Mouse (Mus musculus): Measurements from ENCODE around the gene Arhgap9. TPM values are rescaled to one million over a fixed set of nuclear protein-coding genes. Genes with fewer than 3 reads are reported as not detected.

Gene Arhgap9
- polyA plus RNA-seq, 1 experiment from 2014 or later = 4.4 TPM

- ATAC-seq (replicated peaks; ENCODE audit: low FRiP score, low TSS enrichment, low read depth) (no peak), DNase-seq (ENCODE audit: low spot score) (no peak)
- Histone ChIP-seq H3K9me3 (ENCODE audit: control insufficient read depth, low read length) (no peaks in the 10 kb centered on the region), H3K27me3 (replicated peaks; ENCODE audit: control insufficient read depth, insufficient read depth, low read length) (0 out of 2 replicates have a peak, but pooled peaks cover 5% of the 10 kb centered on the region), H3K9ac (ENCODE audit: low read length) (no peak overlapping the region), H3K4me3 (ENCODE audit: low read depth, low read length) (no peak overlapping the region), H3K27ac (ENCODE audit: low read depth) (no peak overlapping the region), H3K4me2 (ENCODE audit: low read length) (no peak overlapping the region), H3K4me1 (replicated peaks; ENCODE audit: control insufficient read depth, insufficient read depth, low read length) (peaks cover 3% of the 10 kb centered on the region; the same call in 1 of the 2 replicates), H3K36me3 (ENCODE audit: control insufficient read depth, insufficient read depth, low read length) (no peaks in the 10 kb centered on the region)
- 69% methylated on average over 3 of the region's 3 CpGs for WGBS
Measured at GRCm38 (mm10) chr10:127343029-127343428, 21.3 kb downstream of the Arhgap9 start.

GRCm38 (mm10) chr10:127346173-127346572 is 24.4 kb downstream of the Arhgap9 start:
- Histone ChIP-seq H3K4me2 (ENCODE audit: low read length) (no peak overlapping the region), H3K27me3 (replicated peaks; ENCODE audit: control insufficient read depth, insufficient read depth, low read length) (no peaks in the 10 kb centered on the region), H3K9ac (ENCODE audit: low read length) (no peak overlapping the region), H3K36me3 (ENCODE audit: control insufficient read depth, insufficient read depth, low read length) (no peaks in the 10 kb centered on the region), H3K9me3 (ENCODE audit: control insufficient read depth, low read length) (no peaks in the 10 kb centered on the region), H3K4me3 (ENCODE audit: low read depth, low read length) (no peak overlapping the region), H3K27ac (ENCODE audit: low read depth) (no peak overlapping the region), H3K4me1 (replicated peaks; ENCODE audit: control insufficient read depth, insufficient read depth, low read length) (peaks cover 3% of the 10 kb centered on the region; the same call in 1 of the 2 replicates)
- WGBS = 87% methylated on average over 3 of the region's 3 CpGs
- DNase-seq (ENCODE audit: low spot score) (no peak), ATAC-seq (replicated peaks; ENCODE audit: low FRiP score, low TSS enrichment, low read depth) (no peak)

GRCm38 (mm10) chr10:127348957-127349356 is 27.2 kb downstream of the Arhgap9 start:
- 66% methylated on average over 4 of the region's 4 CpGs for WGBS
- Histone ChIP-seq H3K36me3 (ENCODE audit: control insufficient read depth, insufficient read depth, low read length) (no peaks in the 10 kb centered on the region), H3K4me3 (ENCODE audit: low read depth, low read length) (no peak overlapping the region), H3K27me3 (replicated peaks; ENCODE audit: control insufficient read depth, insufficient read depth, low read length) (0 out of 2 replicates have a peak, but pooled peaks cover 3% of the 10 kb centered on the region), H3K9me3 (ENCODE audit: control insufficient read depth, low read length) (no peaks in the 10 kb centered on the region), H3K27ac (ENCODE audit: low read depth) (no peak overlapping the region), H3K4me1 (replicated peaks; ENCODE audit: control insufficient read depth, insufficient read depth, low read length) (no peaks in the 10 kb centered on the region), H3K9ac (ENCODE audit: low read length) (no peak overlapping the region), H3K4me2 (ENCODE audit: low read length) (no peak overlapping the region)
- DNase-seq (ENCODE audit: low spot score) (no peak), ATAC-seq (replicated peaks; ENCODE audit: low FRiP score, low TSS enrichment, low read depth) (no peak)

GRCm38 (mm10) chr10:127349810-127350209 is 28.0 kb downstream of the Arhgap9 start:
- WGBS = 72% methylated on average over 8 of the region's 8 CpGs
- Histone ChIP-seq H3K4me2 (ENCODE audit: low read length) (no peak overlapping the region), H3K4me1 (replicated peaks; ENCODE audit: control insufficient read depth, insufficient read depth, low read length) (no peaks in the 10 kb centered on the region)

GRCm38 (mm10) chr10:127350594-127351284 is 29.0 kb downstream of the Arhgap9 start:
- peak; percentile 84 for DNase-seq (ENCODE audit: low spot score)
- no peaks in the 10 kb centered on the region for H3K36me3 ChIP-seq (ENCODE audit: control insufficient read depth, insufficient read depth, low read length)
- ATAC-seq (replicated peaks; ENCODE audit: low FRiP score, low TSS enrichment, low read depth) = peak; percentile 68
- WGBS = 13% methylated on average over 24 of the region's 24 CpGs
- H3K9me3 ChIP-seq (ENCODE audit: control insufficient read depth, low read length) = no peaks in the 10 kb centered on the region
- H3K4me2 ChIP-seq (ENCODE audit: low read length) = peak overlapping the region; percentile 39
- no peaks in the 10 kb centered on the region for H3K4me1 ChIP-seq (replicated peaks; ENCODE audit: control insufficient read depth, insufficient read depth, low read length)
- H3K27me3 ChIP-seq (replicated peaks; ENCODE audit: control insufficient read depth, insufficient read depth, low read length) = 0 out of 2 replicates have a peak, but pooled peaks cover 3% of the 10 kb centered on the region
- no peak overlapping the region for H3K27ac ChIP-seq (ENCODE audit: low read depth)
- H3K9ac ChIP-seq (ENCODE audit: low read length) = 0 out of 2 replicates have a peak overlapping the region, but pooled peaks have one; percentile 4
- 0 out of 2 replicates have a peak overlapping the region, but pooled peaks have one; percentile 7 for H3K4me3 ChIP-seq (ENCODE audit: low read depth, low read length)

More at GRCm38 (mm10) chr10:127349810-127350209, 28.0 kb downstream of the Arhgap9 start:
- ATAC-seq (replicated peaks; ENCODE audit: low FRiP score, low TSS enrichment, low read depth) (no peak), DNase-seq (ENCODE audit: low spot score) (no peak)
- no peaks in the 10 kb centered on the region for H3K9me3 ChIP-seq (ENCODE audit: control insufficient read depth, low read length)
- 0 out of 2 replicates have a peak, but pooled peaks cover 3% of the 10 kb centered on the region for H3K27me3 ChIP-seq (replicated peaks; ENCODE audit: control insufficient read depth, insufficient read depth, low read length)
- H3K27ac ChIP-seq (ENCODE audit: low read depth) = no peak overlapping the region
- no peak overlapping the region for H3K9ac ChIP-seq (ENCODE audit: low read length)
- H3K36me3 ChIP-seq (ENCODE audit: control insufficient read depth, insufficient read depth, low read length) = no peaks in the 10 kb centered on the region
- no peak overlapping the region for H3K4me3 ChIP-seq (ENCODE audit: low read depth, low read length)

- Histone ChIP-seq H3K27ac (ENCODE audit: low read depth) (no peak overlapping the region), H3K4me3 (ENCODE audit: low read depth, low read length) (no peak overlapping the region), H3K4me2 (ENCODE audit: low read length) (0 out of 2 replicates have a peak overlapping the region, but pooled peaks have one; percentile 39), H3K36me3 (ENCODE audit: control insufficient read depth, insufficient read depth, low read length) (no peaks in the 10 kb centered on the region), H3K9ac (ENCODE audit: low read length) (no peak overlapping the region), H3K9me3 (ENCODE audit: control insufficient read depth, low read length) (no peaks in the 10 kb centered on the region), H3K27me3 (replicated peaks; ENCODE audit: control insufficient read depth, insufficient read depth, low read length) (0 out of 2 replicates have a peak, but pooled peaks cover 3% of the 10 kb centered on the region), H3K4me1 (replicated peaks; ENCODE audit: control insufficient read depth, insufficient read depth, low read length) (no peaks in the 10 kb centered on the region)
- ATAC-seq (replicated peaks; ENCODE audit: low FRiP score, low TSS enrichment, low read depth) (no peak), DNase-seq (ENCODE audit: low spot score) (no peak)
- WGBS = 82% methylated on average over 8 of the region's 8 CpGs
Measured at GRCm38 (mm10) chr10:127351285-127351595, 29.5 kb downstream of the Arhgap9 start.

- 62% methylated on average over 8 of the region's 8 CpGs for WGBS
- Histone ChIP-seq H3K4me1 (replicated peaks; ENCODE audit: control insufficient read depth, insufficient read depth, low read length) (no peaks in the 10 kb centered on the region), H3K4me3 (ENCODE audit: low read depth, low read length) (no peak overlapping the region)
Measured at GRCm38 (mm10) chr10:127351719-127352118, 30.0 kb downstream of the Arhgap9 start.

GRCm38 (mm10) chr10:127352187-127352586 is 30.4 kb downstream of the Arhgap9 start:
- no peaks in the 10 kb centered on the region for H3K4me1 ChIP-seq (replicated peaks; ENCODE audit: control insufficient read depth, insufficient read depth, low read length)
- no peak overlapping the region for H3K4me2 ChIP-seq (ENCODE audit: low read length)
- H3K9ac ChIP-seq (ENCODE audit: low read length) = no peak overlapping the region
- ATAC-seq (replicated peaks; ENCODE audit: low FRiP score, low TSS enrichment, low read depth) = no peak
- H3K4me3 ChIP-seq (ENCODE audit: low read depth, low read length) = no peak overlapping the region
- no peaks in the 10 kb centered on the region for H3K36me3 ChIP-seq (ENCODE audit: control insufficient read depth, insufficient read depth, low read length)
- no peak for DNase-seq (ENCODE audit: low spot score)
- H3K9me3 ChIP-seq (ENCODE audit: control insufficient read depth, low read length) = no peaks in the 10 kb centered on the region
- H3K27ac ChIP-seq (ENCODE audit: low read depth) = no peak overlapping the region
- 83% methylated on average over 9 of the region's 9 CpGs for WGBS
- H3K27me3 ChIP-seq (replicated peaks; ENCODE audit: control insufficient read depth, insufficient read depth, low read length) = 0 out of 2 replicates have a peak, but pooled peaks cover 3% of the 10 kb centered on the region

More at GRCm38 (mm10) chr10:127351719-127352118, 30.0 kb downstream of the Arhgap9 start:
- DNase-seq (ENCODE audit: low spot score) (no peak), ATAC-seq (replicated peaks; ENCODE audit: low FRiP score, low TSS enrichment, low read depth) (no peak)
- H3K27me3 ChIP-seq (replicated peaks; ENCODE audit: control insufficient read depth, insufficient read depth, low read length) = 0 out of 2 replicates have a peak, but pooled peaks cover 3% of the 10 kb centered on the region
- H3K9me3 ChIP-seq (ENCODE audit: control insufficient read depth, low read length) = no peaks in the 10 kb centered on the region
- no peak overlapping the region for H3K9ac ChIP-seq (ENCODE audit: low read length)
- H3K4me2 ChIP-seq (ENCODE audit: low read length) = no peak overlapping the region
- H3K27ac ChIP-seq (ENCODE audit: low read depth) = no peak overlapping the region
- no peaks in the 10 kb centered on the region for H3K36me3 ChIP-seq (ENCODE audit: control insufficient read depth, insufficient read depth, low read length)

GRCm38 (mm10) chr10:127352766-127353165 is 31.0 kb downstream of the Arhgap9 start:
- no peak overlapping the region for H3K4me2 ChIP-seq (ENCODE audit: low read length)
- 0 out of 2 replicates have a peak, but pooled peaks cover 3% of the 10 kb centered on the region for H3K27me3 ChIP-seq (replicated peaks; ENCODE audit: control insufficient read depth, insufficient read depth, low read length)
- DNase-seq (ENCODE audit: low spot score) (no peak), ATAC-seq (replicated peaks; ENCODE audit: low FRiP score, low TSS enrichment, low read depth) (no peak)
- WGBS = 91% methylated on average over 11 of the region's 11 CpGs
- no peak overlapping the region for H3K4me3 ChIP-seq (ENCODE audit: low read depth, low read length)
- no peaks in the 10 kb centered on the region for H3K4me1 ChIP-seq (replicated peaks; ENCODE audit: control insufficient read depth, insufficient read depth, low read length)
- no peak overlapping the region for H3K27ac ChIP-seq (ENCODE audit: low read depth)
- no peak overlapping the region for H3K9ac ChIP-seq (ENCODE audit: low read length)
- no peaks in the 10 kb centered on the region for H3K9me3 ChIP-seq (ENCODE audit: control insufficient read depth, low read length)
- H3K36me3 ChIP-seq (ENCODE audit: control insufficient read depth, insufficient read depth, low read length) = no peaks in the 10 kb centered on the region

Data from intestine, embryonic 14.5 days (tissue).